8 mouse cellular contexts compared by ENCODE assay signal in the genomic region with DNA sequence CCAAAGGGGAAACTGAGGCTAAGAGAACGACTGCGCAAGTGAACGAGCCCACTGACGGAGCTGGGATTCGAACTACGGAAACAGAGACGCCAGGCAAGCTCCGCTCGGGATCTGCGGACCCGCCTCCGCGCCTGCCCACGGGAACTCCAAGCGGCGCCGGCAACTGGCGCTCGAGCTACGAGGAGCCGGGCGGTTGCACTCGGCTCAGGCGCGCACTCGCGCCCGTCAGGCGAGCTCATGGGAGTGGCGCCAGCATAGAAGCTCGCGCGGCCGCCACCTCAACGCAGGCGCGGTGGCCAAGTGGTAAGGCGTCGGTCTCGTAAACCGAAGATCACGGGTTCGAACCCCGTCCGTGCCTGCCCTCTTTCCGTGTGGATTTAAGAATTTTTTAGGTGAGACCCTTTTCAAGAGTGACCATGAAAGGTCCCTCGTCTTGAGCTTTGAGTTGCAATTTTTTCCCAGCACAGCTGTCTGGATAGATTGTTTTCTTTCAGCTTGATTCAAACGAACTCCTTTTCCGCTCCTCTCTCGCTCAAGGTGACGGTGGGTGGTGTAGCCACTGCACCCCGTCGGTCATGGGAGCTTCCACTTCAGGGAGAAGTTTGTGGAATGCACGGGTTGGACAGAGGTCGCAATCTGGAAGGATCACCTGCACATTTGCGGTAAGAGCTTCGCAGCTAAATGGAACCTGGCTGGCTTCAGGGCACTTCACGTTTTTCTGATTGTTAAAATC.
DNase-seq lines count a peak whose midpoint lies in the region; ATAC-seq and TF ChIP-seq lines count a peak whose summit lies in the region.

No protein-coding gene starts in this region.

- WGBS in forebrain, embryonic 16.5 days: under 1% methylated on average over 58 of the region's 58 CpGs
- under 1% methylated on average over 58 of the region's 58 CpGs for WGBS in neural tube, embryonic 14.5 days

- H3K27me3 ChIP-seq in MEL (ENCODE audit: control insufficient read depth in 1 of 2, insufficient read depth in 2 of 2, low read length in 2 of 2): no peaks in the 10 kb centered on the region
- no peaks in the 10 kb centered on the region for H3K27me3 ChIP-seq in forebrain, embryonic 16.5 days (replicated peaks; ENCODE audit: control insufficient read depth, insufficient read depth, low read length)
- no peaks in the 10 kb centered on the region for H3K27me3 ChIP-seq in neural tube, embryonic 14.5 days (ENCODE audit: control insufficient read depth, insufficient read depth, low read length)
- H3K27me3 ChIP-seq in testis, adult 2 months (ENCODE audit: control insufficient read depth, insufficient read depth, low read length): no peaks in the 10 kb centered on the region

- no peak for TF ChIP-seq CTCF in MEL (IDR thresholded peaks at IDR 0.05 in 2 of 3, conservative IDR thresholded peaks at IDR 0.05 in 1 of 3; ENCODE audit: control insufficient read depth in 1 of 3, insufficient read depth in 1 of 3, low read depth in 2 of 3, low read length in 3 of 3, poor library complexity in 1 of 3, severe bottlenecking in 1 of 3)
- no peak for TF ChIP-seq CTCF in testis, adult 2 months (IDR thresholded peaks at IDR 0.05; ENCODE audit: control insufficient read depth, insufficient read depth, insufficient replicate concordance, low read depth, low read length)

- H3K4me1 ChIP-seq in MEL (ENCODE audit: control insufficient read depth in 1 of 2, insufficient read depth in 2 of 2, low read length in 2 of 2): peaks cover 0 to 10% of the 10 kb centered on the region in 2 experiments; a peak in 2 of 4 replicates
- H3K4me1 ChIP-seq in forebrain, embryonic 16.5 days (replicated peaks; ENCODE audit: control insufficient read depth, insufficient read depth, low read length): peaks cover 7% of the 10 kb centered on the region; the same call in 1 of the 2 replicates
- no peaks in the 10 kb centered on the region for H3K4me1 ChIP-seq in neural tube, embryonic 14.5 days (ENCODE audit: control insufficient read depth, insufficient read depth, low read length)
- H3K4me1 ChIP-seq in testis, adult 2 months (ENCODE audit: control insufficient read depth, insufficient read depth, low read length): peaks cover 4% of the 10 kb centered on the region; the same call in 1 of the 2 replicates

- peak overlapping the region; percentile 52 for H3K27ac ChIP-seq in MEL (ENCODE audit: control insufficient read depth, low read depth, low read length)
- peak overlapping the region; percentile 3; the same call in 1 of the 2 replicates for H3K27ac ChIP-seq in forebrain, embryonic 16.5 days (ENCODE audit: low read length)
- H3K27ac ChIP-seq in neural tube, embryonic 14.5 days (ENCODE audit: low read depth, low read length): no peak overlapping the region
- peak overlapping the region; percentile 7; the same call in 1 of the 2 replicates for H3K27ac ChIP-seq in testis, adult 2 months (ENCODE audit: control insufficient read depth, insufficient read depth, low read depth, low read length)

- intact Hi-C loops in heart, postnatal 36 days (cut with DNase I): no loop called here

- TF ChIP-seq POLR2A in MEL (IDR thresholded peaks at IDR 0.05; ENCODE audit: control insufficient read depth in 1 of 2, insufficient read depth in 1 of 2, low read depth in 1 of 2, low read length in 2 of 2, poor library complexity in 1 of 2): no peak; a peak in 1 of 4 replicates
- no peak; the same call in 1 of the 2 replicates for TF ChIP-seq POLR2A in testis, adult 2 months (IDR thresholded peaks at IDR 0.05; ENCODE audit: control insufficient read depth, low read depth, low read length)

- peak overlapping the region; percentile 65 for H3K4me2 ChIP-seq in forebrain, embryonic 16.5 days (ENCODE audit: low read length)
- H3K4me2 ChIP-seq in neural tube, embryonic 14.5 days (ENCODE audit: low read depth, low read length): peak overlapping the region; percentile 71

- no peaks in the 10 kb centered on the region for H3K9me3 ChIP-seq in MEL (replicated peaks; ENCODE audit: insufficient read depth, low read length)
- no peaks in the 10 kb centered on the region for H3K9me3 ChIP-seq in forebrain, embryonic 16.5 days (ENCODE audit: control insufficient read depth, low read length)
- no peaks in the 10 kb centered on the region for H3K9me3 ChIP-seq in neural tube, embryonic 14.5 days (ENCODE audit: control insufficient read depth, low read length)

- peak overlapping the region; percentile 79 for H3K9ac ChIP-seq in MEL (ENCODE audit: control insufficient read depth, low read depth, low read length, poor library complexity, severe bottlenecking)
- H3K9ac ChIP-seq in forebrain, embryonic 16.5 days (replicated peaks; ENCODE audit: low read depth, low read length): peak overlapping the region; percentile 44
- peak overlapping the region; percentile 56 for H3K9ac ChIP-seq in neural tube, embryonic 14.5 days (replicated peaks; ENCODE audit: low read depth, low read length)

- peak; percentile 96 for DNase-seq in MEL (ENCODE audit: low read depth, low spot score)
- peak; percentile 94 to 99 for DNase-seq in cerebellum, adult 18-20 months
- DNase-seq in heart, postnatal 36 days: peak; percentile 99 to 100
- DNase-seq in layer of hippocampus, adult 18-20 months (ENCODE audit: low spot score in 2 of 2): peak; percentile 97 to 99
- DNase-seq in lung, adult 18-20 months: peak; percentile 96 to 97

- no peaks in the 10 kb centered on the region; the same call in 1 of the 2 replicates for H3K79me2 ChIP-seq in MEL (ENCODE audit: control insufficient read depth, insufficient read depth, low read length, poor library complexity)

- TF ChIP-seq EP300 in MEL (IDR thresholded peaks at IDR 0.05; ENCODE audit: low read depth in 1 of 2, low read length in 2 of 2): peak in 1 of 2 experiments; percentile 25; a peak in 1 of 4 replicates

- peak overlapping the region; percentile 70 to 78 for H3K4me3 ChIP-seq in MEL (ENCODE audit: control insufficient read depth in 1 of 2, insufficient read depth in 1 of 2, low read depth in 2 of 2, low read length in 2 of 2)
- H3K4me3 ChIP-seq in forebrain, embryonic 16.5 days (replicated peaks; ENCODE audit: low read length): peak overlapping the region; percentile 58
- H3K4me3 ChIP-seq in neural tube, embryonic 14.5 days (ENCODE audit: low read depth, low read length): peak overlapping the region; percentile 46
- peak overlapping the region; percentile 81 for H3K4me3 ChIP-seq in testis, adult 2 months (ENCODE audit: control insufficient read depth, low read depth, low read length)

- ATAC-seq in forebrain, embryonic 16.5 days: peak; percentile 98
- ATAC-seq in neural tube, embryonic 14.5 days (ENCODE audit: low read depth): peak; percentile 97

- H3K36me3 ChIP-seq in MEL (ENCODE audit: control insufficient read depth in 1 of 2, insufficient read depth in 2 of 2, low read length in 2 of 2): peaks cover 0 to 7% of the 10 kb centered on the region in 2 experiments; a peak in 1 of 4 replicates
- H3K36me3 ChIP-seq in forebrain, embryonic 16.5 days (ENCODE audit: control insufficient read depth, insufficient read depth): no peaks in the 10 kb centered on the region
- H3K36me3 ChIP-seq in neural tube, embryonic 14.5 days (ENCODE audit: control insufficient read depth, insufficient read depth, low read length): no peaks in the 10 kb centered on the region
- no peaks in the 10 kb centered on the region for H3K36me3 ChIP-seq in testis, adult 2 months (ENCODE audit: control insufficient read depth, insufficient read depth, low read length)

- TF ChIP-seq RAD21 in MEL (IDR thresholded peaks at IDR 0.05; ENCODE audit: low read depth, low read length): no peak

TF ChIP-seq in MEL, 35 proteins besides CTCF, POLR2A, EP300 and RAD21:
- TF ChIP-seq MXI1 (IDR thresholded peaks at IDR 0.05; ENCODE audit: low read depth, low read length): no peak
- no peak for TF ChIP-seq ZKSCAN1 (IDR thresholded peaks at IDR 0.05; ENCODE audit: low read depth, low read length)
- TF ChIP-seq TBP (IDR thresholded peaks at IDR 0.05; ENCODE audit: low read depth, low read length): peak; percentile 100
- peak; percentile 45; the same call in 1 of the 2 replicates for TF ChIP-seq USF1 (IDR thresholded peaks at IDR 0.05; ENCODE audit: low read depth, low read length)
- 0 out of 2 replicates have a peak, but pooled peaks have one; percentile 12 for TF ChIP-seq HCFC1 (IDR thresholded peaks at IDR 0.05; ENCODE audit: low read depth, low read length)
- peak; percentile 99 for TF ChIP-seq MAFK (IDR thresholded peaks at IDR 0.05; ENCODE audit: borderline replicate concordance, low read depth, low read length)
- TF ChIP-seq NRF1 (IDR thresholded peaks at IDR 0.05; ENCODE audit: insufficient read depth, low read depth, low read length, poor library complexity, severe bottlenecking): peak; percentile 73
- 0 out of 2 replicates have a peak, but pooled peaks have one; percentile 91 for TF ChIP-seq UBTF (IDR thresholded peaks at IDR 0.05; ENCODE audit: borderline replicate concordance, insufficient read depth, low read depth, low read length)
- no peak for TF ChIP-seq GATA1 (IDR thresholded peaks at IDR 0.05; ENCODE audit: low read depth, low read length)
- TF ChIP-seq E2F4 (IDR thresholded peaks at IDR 0.05; ENCODE audit: borderline replicate concordance, low read depth, low read length): 0 out of 2 replicates have a peak, but pooled peaks have one; percentile 60
- TF ChIP-seq NELFE (IDR thresholded peaks at IDR 0.05; ENCODE audit: low read depth, low read length): 0 out of 2 replicates have a peak, but pooled peaks have one; percentile 23
- TF ChIP-seq SIN3A (IDR thresholded peaks at IDR 0.05; ENCODE audit: low read length): peak; percentile 15; the same call in 1 of the 2 replicates
- peak; percentile 50; the same call in 1 of the 2 replicates for TF ChIP-seq TCF12 (IDR thresholded peaks at IDR 0.05; ENCODE audit: low read depth, low read length)
- TF ChIP-seq KAT2A (conservative IDR thresholded peaks at IDR 0.05; ENCODE audit: low read depth, low read length): peak; percentile 64; the same call in 1 of the 2 replicates
- peak; percentile 80 for TF ChIP-seq ELF1 (IDR thresholded peaks at IDR 0.05; ENCODE audit: low read depth, low read length)
- TF ChIP-seq RCOR1 (IDR thresholded peaks at IDR 0.05; ENCODE audit: low read depth, low read length): no peak; the same call in 1 of the 2 replicates
TF ChIP-seq in MEL: peak in this region for 12.
